Mouse (Mus musculus) stomach, postnatal 0 days (tissue): ENCODE data around the gene Pgm5. TPM values are rescaled to one million over a fixed set of nuclear protein-coding genes. Genes with fewer than 3 reads are reported as not detected.
A peak's percentile ranks its signal among the peaks of the same experiment; 100 is the strongest.

ENCODE experiments used
- ATAC-seq: fragments of 200-750 bp; cut with Nextera tagmentation; 2 replicates; pipeline ENCODE4 v1.8.0; 2017; ENCODE audit not compliant: low FRiP score, low TSS enrichment
- DNase-seq: peaks from one replicate; pipeline ENCODE4 v3.0.0-alpha.2; 2016; ENCODE audit warnings: low spot score
- H3K27ac ChIP-seq: fragments of 300-500 bp; sonication (generic); replicated peaks from 2 replicates; pipeline ENCODE4 v1.5.1; 2014; ENCODE audit warnings: mild to moderate bottlenecking, control low read depth
- H3K27me3 ChIP-seq: fragments of 300-500 bp; sonication (generic); 2 replicates; pipeline ENCODE4 v1.6.1; 2014; ENCODE audit warnings: low read length; ENCODE audit not compliant: control insufficient read depth, insufficient read depth
- H3K36me3 ChIP-seq: fragments of 300-500 bp; sonication (generic); 2 replicates; pipeline ENCODE4 v1.6.1; 2014; ENCODE audit warnings: low read length, mixed read lengths; ENCODE audit not compliant: control insufficient read depth, insufficient read depth
- H3K4me1 ChIP-seq: fragments of 300-500 bp; sonication (generic); replicated peaks from 2 replicates; pipeline ENCODE4 v1.6.1; 2014; ENCODE audit warnings: antibody characterized with exemption; ENCODE audit not compliant: control insufficient read depth, insufficient read depth
- H3K4me2 ChIP-seq: fragments of 300-500 bp; sonication (generic); replicated peaks from 2 replicates; pipeline ENCODE4 v1.6.1; 2014; ENCODE audit warnings: low read depth, mild to moderate bottlenecking, control low read depth, moderate library complexity
- H3K4me3 ChIP-seq: fragments of 300-500 bp; sonication (generic); 2 replicates; pipeline ENCODE4 v1.5.1; 2014; ENCODE audit warnings: low read depth, low read length, control low read depth
- H3K9ac ChIP-seq: fragments of 300-500 bp; sonication (generic); 2 replicates; pipeline ENCODE4 v1.6.1; 2014; ENCODE audit warnings: mild to moderate bottlenecking, low read length, control low read depth, mixed read lengths
- H3K9me3 ChIP-seq: fragments of 300-500 bp; sonication (generic); 2 replicates; pipeline ENCODE4 v1.6.1; 2016; ENCODE audit warnings: low read length; ENCODE audit not compliant: control insufficient read depth
- CTCF ChIP-seq: IDR thresholded peaks from 2 replicates; pipeline ENCODE4 v1.5.1; 2016; ENCODE audit warnings: antibody characterized with exemption, low read depth, mild to moderate bottlenecking, moderate library complexity
- EP300 ChIP-seq: optimal IDR thresholded peaks from 2 replicates; pipeline ENCODE3; 2016; ENCODE audit warnings: antibody characterized with exemption
- WGBS: fragments of 180-500 bp; shearing (Covaris S2); extraction: QIAGEN DNeasy Blood & Tissue Kit; methylation state at CpG from one replicate; pipeline ENCODE4 v1.1.7; 2014; 5-methylcytosine and 5-hydroxymethylcytosine counted together
- polyA plus RNA-seq: library from polyadenylated mRNA; unstranded; fragments of >200 nt; fragmentation: Nextera tagmentation; extraction: Ambion mirVana; gene quantifications from 2 replicates; pipeline ENCODE4 v1.2.1, GENCODE M21; 2015

Pgm5 gene
- polyA plus RNA-seq, 1 experiment from 2014 or later = 6.3 TPM

DNA sequence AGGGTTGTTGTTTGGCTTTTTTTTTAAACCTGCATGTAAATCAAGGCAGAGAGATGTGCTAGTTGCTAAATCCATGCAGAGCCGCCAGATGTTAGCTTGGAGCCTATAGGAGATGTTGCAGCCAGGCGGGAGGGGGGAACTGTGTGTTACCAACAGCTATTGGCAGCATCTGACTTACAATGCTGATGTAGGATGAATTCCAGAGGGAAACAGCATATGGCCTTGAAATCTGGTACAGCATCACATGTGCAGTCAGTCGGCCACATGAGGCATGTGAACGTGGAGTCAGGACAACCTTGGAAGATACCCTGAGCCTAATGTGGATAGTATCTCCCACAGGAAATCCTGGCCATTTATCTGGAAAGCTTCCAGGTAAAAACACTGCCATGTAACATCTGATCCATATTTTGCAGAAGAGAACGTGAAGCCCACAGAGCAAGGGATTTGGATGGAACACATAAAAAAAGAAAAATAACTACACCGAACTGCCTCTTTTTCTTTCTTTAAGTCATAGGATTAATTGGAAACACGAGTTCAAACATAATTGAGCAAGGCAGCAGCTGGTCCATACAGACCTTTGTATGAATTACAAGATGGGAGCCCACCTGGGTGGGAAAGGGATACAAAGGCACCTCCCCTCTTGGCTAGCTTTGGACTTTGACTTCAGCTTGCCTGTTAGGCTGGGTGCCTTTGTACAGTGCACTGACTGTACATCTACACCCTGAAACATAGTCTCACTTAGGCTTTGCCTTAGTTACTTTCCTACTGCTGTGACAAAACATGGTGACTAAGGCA, 145.2 kb downstream of the Pgm5 start:
- WGBS = 55% methylated on average over 7 of the region's 7 CpGs
- no peaks in the 10 kb centered on the region for H3K4me1 ChIP-seq
- H3K4me2 ChIP-seq = no peak overlapping the region
- H3K27ac ChIP-seq = no peak overlapping the region
- ATAC-seq (no peak), DNase-seq (no peak)
- H3K36me3 ChIP-seq = no peaks in the 10 kb centered on the region
- H3K9me3 ChIP-seq = no peaks in the 10 kb centered on the region
- TF ChIP-seq EP300 (no peak), CTCF (no peak)
- H3K27me3 ChIP-seq = no peaks in the 10 kb centered on the region
- H3K9ac ChIP-seq = no peak overlapping the region
- no peak overlapping the region for H3K4me3 ChIP-seq

DNA sequence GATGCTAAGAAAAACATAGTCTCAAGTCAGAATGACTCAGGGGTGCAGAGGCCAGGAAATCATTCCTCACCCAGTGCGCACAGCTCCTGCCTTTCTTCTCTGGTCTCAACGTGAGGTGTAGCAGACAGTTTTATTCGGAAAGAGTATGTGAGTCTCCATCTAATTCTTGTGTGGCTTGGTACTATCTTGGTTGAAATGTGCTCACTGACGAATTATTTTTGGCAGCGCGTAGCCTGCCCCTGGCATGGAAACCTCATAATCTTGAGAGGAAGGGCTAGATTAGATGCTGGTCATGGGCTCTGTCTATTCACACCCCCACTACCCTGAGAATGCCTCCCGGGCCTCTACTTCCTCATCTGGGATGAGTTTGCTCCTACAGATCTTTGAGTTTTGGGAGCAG, 153.6 kb downstream of the Pgm5 start:
- Histone ChIP-seq H3K4me3 (no peak overlapping the region), H3K9ac (no peak overlapping the region), H3K4me2 (no peak overlapping the region), H3K4me1 (peaks cover 6% of the 10 kb centered on the region), H3K9me3 (no peaks in the 10 kb centered on the region), H3K27ac (peak overlapping the region; percentile 35; the same call in 1 of the 2 replicates), H3K27me3 (no peaks in the 10 kb centered on the region), H3K36me3 (no peaks in the 10 kb centered on the region)
- 64% methylated on average over 7 of the region's 7 CpGs for WGBS
- TF ChIP-seq CTCF = no peak
- no peak for TF ChIP-seq EP300
- DNase-seq = no peak
- no peak for ATAC-seq

DNA sequence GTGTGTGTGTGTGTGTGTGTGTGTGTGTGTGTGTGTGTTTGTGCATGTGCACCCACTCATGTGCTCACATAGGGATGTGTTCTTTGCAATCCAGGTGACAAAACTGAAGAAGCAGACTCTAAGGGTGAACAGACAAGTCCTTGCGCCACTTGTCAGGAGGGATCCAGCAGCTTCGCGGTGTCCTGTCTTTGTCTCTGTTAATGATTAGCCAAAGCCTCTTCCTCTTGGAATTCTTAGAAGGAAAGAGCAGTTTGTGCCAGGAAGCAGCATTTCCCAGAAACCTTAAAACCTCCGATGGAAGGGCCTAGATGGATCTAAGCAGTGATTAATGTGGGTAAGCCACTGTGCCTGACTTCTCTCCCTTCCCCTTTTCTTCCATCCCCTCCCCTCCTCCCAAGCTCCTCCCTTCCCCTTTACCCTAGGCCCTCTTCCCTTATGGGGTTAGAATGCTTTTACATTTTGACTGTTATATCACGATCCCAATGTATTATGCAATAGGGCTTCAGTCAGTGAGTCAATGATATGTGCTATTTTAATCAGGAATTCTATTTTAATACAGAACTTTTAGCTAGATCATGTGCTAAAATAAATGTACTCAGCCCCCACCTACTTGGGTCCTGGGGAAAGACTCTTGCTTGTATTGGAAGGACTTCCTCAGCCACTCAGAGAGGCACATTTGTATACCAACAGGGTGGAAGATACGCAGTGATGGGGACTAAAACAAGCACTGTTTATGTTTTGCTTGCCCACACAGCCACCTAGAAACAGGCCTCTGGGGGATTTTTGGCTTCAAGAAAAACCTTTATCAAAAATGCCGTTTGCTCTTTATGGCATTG, 154.4 kb downstream of the Pgm5 start:
- no peaks in the 10 kb centered on the region for H3K9me3 ChIP-seq
- H3K9ac ChIP-seq = no peak overlapping the region
- WGBS = 39% methylated on average over 7 of the region's 7 CpGs
- H3K4me1 ChIP-seq = peaks cover 6% of the 10 kb centered on the region
- no peak overlapping the region for H3K4me2 ChIP-seq
- H3K27ac ChIP-seq = peak overlapping the region; percentile 35; the same call in 1 of the 2 replicates
- no peak for TF ChIP-seq EP300
- TF ChIP-seq CTCF = no peak
- H3K4me3 ChIP-seq = no peak overlapping the region
- H3K36me3 ChIP-seq = no peaks in the 10 kb centered on the region
- DNase-seq (no peak), ATAC-seq (no peak; the same call in 1 of the 2 replicates)
- no peaks in the 10 kb centered on the region for H3K27me3 ChIP-seq

DNA sequence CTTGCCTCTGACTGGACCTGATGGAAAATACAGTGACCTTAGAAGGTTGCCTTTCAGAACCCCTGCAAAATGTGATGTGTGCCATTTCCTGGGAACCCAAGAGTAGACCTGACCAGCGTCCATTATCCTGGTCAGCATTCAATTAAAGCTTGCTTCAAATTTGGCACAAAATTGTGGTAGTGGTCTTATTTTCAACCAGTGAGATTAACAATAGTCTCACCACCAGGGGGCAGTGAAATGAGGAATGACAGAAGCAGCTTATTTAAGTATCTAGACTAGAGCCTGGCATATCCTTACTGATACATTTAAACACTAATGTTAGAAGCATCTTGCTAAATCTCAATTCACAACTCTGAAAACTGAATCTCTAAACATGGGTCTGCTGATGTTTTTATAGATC, 156.3 kb downstream of the Pgm5 start:
- H3K4me2 ChIP-seq = no peak overlapping the region
- ATAC-seq (no peak), DNase-seq (no peak)
- H3K9ac ChIP-seq = no peak overlapping the region
- H3K4me3 ChIP-seq = no peak overlapping the region
- WGBS = 81% methylated on average over 1 of the region's 1 CpGs
- no peaks in the 10 kb centered on the region for H3K27me3 ChIP-seq
- peaks cover 6% of the 10 kb centered on the region for H3K4me1 ChIP-seq
- no peaks in the 10 kb centered on the region for H3K36me3 ChIP-seq
- H3K9me3 ChIP-seq = no peaks in the 10 kb centered on the region
- TF ChIP-seq CTCF = peak; percentile 70
- TF ChIP-seq EP300 = no peak
- no peak overlapping the region for H3K27ac ChIP-seq

DNA sequence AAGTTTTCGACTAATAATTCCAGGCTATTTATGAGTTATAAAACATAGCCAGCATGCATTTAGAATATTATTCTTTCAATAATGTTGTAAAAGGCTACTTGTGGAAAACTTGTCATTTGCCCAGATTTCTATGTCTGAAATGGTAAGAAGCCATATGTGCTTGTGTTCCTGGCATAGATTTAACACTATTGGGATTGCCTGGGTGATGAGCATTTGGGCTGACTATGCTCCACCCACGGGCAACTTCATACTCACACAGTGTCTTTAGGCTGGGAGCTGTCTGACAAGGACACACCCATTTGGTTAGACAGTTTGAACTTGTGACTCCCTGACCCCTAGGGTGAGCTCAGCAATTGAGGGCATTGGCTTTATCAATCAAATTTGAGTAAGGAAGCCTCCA, 157.3 kb downstream of the Pgm5 start:
- no peak for DNase-seq
- no peak for TF ChIP-seq CTCF
- TF ChIP-seq EP300 = no peak
- Histone ChIP-seq H3K4me3 (no peak overlapping the region), H3K4me1 (peaks cover 6% of the 10 kb centered on the region), H3K4me2 (no peak overlapping the region), H3K9me3 (no peaks in the 10 kb centered on the region), H3K9ac (no peak overlapping the region), H3K27ac (no peak overlapping the region; the same call in 1 of the 2 replicates), H3K36me3 (no peaks in the 10 kb centered on the region), H3K27me3 (no peaks in the 10 kb centered on the region)
- WGBS = 58% methylated on average over 2 of the region's 2 CpGs
- no peak for ATAC-seq
